Mouse (Mus musculus): Measurements from ENCODE around the gene Pzp.
A peak's percentile ranks its signal among the peaks of the same experiment; 100 is the strongest.

Pzp gene

DNA sequence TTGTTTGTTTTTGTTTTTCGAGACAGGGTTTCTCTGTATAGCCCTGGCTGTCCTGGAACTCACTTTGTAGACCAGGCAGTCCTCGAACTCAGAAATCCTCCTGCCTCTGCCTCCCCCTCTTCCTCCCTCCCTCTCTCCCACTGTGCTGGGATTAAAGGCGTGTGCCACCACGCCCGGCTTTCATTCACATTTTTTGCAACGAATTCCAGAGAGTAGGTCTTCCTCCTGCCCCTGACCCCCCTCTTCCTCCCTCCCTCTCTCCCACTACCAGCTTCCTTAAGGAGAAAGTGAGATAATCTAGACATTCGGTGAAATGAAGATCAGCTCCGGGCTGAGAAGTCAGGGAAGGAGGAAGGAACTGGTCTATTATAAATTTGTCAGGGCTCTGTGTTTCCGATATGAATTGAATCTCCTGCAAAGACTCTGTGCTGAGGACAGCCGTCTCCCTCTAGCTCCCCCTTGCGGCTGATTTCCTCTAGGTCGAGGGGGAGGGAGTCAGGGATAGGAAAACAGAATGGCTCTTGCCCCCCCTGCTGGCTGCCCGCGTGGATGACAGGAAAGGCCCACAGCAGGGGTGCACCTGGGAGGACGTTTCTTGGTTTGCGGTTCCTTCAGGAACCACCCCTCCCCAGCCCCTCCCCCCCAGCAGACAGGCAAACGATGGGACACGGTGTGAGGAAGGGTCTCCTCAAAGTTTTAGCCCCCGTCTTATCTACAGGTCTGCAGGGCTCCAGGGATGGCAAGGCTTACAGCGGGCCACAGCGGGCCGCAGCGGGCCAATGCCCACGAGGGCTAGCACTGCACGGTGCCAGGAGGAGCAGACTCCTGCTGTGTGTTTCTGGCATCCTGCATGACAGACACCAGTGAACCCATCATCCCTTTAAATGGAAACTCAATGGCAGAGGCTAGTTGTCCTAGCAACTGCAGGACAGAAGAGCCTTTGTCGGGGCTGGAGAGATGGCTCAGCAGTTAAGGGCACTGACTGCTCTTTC is 46.8 kb downstream of the Pzp start:
- DNase-seq (ENCODE audit: low spot score) = peak; percentile 92

DNA sequence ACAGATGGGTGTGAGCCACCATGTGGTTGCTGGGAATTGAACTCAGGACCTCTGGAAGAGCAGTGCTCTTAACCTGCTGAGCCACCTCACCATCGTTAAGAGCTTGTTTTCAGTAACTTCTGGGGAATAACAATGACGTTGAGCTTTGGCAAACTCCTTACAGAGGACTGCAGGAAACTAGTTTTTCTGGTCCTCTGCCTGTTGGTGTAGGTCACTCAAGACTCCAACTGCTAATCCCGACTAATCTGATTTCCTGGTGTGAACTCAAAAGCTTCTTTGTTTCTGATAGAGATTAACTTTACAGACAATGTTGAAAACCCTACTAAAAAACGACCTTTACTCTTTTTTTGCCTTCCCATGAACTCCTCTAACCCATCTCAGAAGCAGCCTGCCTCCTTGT is 49.0 kb downstream of the Pzp start:
- no peak for DNase-seq (ENCODE audit: low spot score)

DNA sequence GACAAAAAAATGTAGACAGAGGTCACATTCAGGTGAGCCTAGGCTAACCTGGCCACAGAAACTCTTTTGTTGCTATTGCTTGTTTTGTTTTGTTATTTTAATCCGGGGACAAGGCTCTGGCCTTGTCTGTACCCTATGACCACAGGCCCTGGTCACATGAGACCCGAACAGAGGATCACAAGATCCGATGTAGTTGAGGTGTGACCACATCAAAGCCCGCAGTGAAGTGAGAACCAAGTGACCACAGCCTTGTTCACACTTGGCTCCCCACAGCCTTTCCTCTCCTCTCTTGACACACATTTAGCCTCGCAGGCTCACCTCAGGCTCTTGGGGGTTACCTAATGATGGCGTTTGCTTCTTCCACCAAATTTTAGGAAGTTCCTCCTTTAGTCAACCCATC is 52.4 kb downstream of the Pzp start:
- DNase-seq (ENCODE audit: low spot score) = no peak

DNA sequence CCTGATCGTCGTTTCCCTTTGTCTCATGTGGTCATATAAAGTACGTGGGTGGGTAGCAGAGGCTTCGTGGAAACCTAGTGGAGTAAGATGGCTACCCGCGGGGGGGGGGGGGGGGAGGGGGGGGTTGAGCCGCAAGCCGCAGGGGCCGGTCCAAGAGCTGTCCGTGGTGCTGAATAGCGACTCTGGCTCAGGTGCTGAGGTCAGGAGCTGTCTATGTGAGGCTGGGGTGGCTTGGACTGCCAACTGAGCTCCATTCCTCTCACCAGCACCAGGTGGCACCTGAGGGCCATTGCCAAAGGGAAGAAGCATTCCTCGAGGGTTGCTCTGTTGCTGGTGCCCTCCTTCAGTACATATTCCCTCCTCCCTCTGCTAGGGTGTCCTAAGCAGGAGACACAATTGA is 57.1 kb downstream of the Pzp start:
- peak; percentile 36 for DNase-seq (ENCODE audit: low spot score)

DNA sequence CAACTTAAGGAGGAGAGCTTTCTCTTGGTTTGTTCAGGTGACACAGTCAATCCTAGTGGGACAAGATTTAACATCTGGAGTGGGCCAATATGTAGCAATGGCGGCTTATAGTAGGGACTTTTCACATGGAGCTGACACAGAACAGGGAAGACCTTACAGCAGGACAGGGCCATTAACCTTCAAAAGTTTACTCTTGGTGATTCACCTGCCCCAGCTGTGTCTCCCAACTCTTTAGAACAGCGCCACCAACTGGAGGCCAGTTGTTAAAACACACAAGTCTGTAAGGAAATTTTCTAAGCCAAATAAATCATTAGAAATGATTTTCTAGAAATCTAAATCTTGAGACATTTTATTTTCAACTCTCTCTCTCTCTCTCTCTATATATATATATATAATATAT is 59.2 kb downstream of the Pzp start:
- DNase-seq (ENCODE audit: low spot score) = peak; percentile 51

DNA sequence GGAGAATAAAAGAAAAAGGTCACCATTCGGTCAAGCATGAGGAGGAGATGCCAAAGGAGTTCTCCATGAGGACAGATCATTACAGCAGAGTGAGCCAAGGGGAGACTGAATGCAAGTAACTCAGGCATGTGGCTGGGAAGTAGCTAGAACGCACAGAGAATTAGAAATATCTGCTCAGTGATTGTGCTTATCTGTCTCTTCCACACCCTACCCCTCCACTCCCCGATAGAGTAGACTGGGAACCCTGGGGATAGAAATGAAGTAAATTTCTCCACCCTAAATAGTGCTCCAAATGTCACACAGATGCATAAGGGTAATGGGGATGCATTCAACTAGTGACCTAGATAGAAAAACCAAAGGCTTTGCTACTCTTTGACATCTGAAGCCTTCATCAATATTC is 60.0 kb downstream of the Pzp start:
- DNase-seq (ENCODE audit: low spot score) = peak; percentile 47

DNA sequence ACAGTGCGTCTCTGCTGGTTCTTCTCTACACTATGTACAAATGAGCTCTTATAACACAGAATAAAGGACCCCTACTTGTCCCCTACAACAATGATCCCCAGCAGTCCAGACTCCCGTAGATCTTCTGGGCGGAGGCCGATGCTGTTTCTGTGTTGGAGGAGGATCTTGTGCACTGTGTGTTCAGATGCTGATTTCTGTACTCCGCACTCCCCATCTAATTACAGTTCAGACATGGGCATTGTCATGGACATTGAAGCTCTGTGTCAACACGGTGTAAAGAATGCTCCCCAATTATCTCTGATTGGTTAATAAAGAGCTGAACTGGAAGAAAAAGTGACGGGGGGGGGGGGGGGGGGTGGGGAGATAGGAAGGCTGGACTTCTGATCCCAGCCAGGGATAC is 60.5 kb downstream of the Pzp start:
- DNase-seq (ENCODE audit: low spot score) = no peak

DNA sequence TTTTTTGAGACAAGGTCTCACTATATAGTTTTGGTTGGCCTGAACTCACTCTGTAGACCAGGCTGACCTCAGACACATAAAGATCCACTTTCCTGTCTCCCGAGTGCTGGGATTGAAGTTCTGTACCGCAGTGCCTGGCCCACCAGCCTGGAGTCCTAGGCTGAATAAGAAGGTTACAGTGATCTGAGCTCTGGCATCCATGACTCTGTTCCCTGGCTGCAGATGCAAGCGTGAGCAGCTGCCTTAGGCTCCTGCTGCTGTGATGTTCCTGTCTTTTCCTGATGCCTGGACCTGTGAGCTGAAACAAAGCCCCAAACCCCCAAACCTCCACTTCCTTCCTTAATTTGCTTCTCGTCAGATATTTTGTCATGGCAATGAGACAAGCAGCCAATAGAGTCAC is 61.5 kb downstream of the Pzp start:
- DNase-seq (ENCODE audit: low spot score) = no peak

DNA sequence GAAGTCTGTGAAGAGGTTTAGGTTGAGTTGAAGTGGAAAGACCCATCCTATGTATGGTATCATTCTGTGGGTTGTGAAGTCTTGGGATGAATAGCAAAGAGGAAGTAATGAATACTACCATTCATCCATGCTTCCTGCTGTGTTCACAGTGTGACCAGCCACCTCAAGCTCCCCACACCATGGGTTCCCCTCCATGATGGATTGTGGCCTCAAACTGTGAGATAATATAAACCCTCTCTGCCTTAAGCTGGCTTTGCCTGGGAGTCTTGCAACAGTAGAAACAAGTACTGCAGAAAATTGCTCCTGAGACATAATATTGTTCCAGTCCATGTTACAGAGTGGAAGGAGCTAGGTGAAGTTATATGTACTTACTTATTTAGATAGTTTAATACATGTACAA is 64.9 kb downstream of the Pzp start:
- no peak for DNase-seq (ENCODE audit: low spot score)

DNA sequence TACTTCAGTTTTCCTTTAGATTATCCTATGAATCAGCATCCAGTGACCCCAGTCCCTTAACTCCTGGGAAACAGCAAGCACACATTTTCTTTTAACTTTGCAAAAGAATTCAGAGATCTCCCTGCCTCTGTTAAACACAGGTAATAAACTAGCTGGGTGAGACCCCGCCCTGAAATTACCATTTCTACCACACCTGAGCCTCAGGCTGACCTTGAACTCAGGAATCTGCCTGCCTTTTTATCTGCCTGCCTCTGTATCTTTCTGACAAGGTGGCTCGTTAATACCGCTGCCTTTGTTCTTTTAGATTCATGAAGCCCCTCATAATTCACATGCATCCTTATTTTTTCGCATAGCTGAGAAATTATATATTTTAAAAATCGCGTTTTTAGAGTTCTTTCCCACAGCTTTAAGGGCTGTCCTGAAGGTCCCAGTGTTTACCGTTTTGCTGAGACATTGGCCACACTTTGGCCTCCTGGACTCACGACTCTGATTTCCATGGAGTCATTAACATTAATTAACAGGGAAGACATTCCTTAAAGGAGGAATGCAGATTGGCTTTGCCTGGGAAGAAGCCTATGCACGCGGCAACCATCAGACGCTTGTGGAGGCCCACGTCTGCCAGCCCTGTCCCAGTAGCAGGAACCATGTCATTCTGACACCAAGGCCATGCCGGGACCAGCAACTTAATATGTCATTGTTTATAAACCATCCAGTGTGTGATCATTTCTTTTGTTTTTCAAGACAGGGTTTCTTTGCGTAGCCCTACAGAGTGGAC is 65.6 kb downstream of the Pzp start:
- DNase-seq (ENCODE audit: low spot score) = no peak

DNA sequence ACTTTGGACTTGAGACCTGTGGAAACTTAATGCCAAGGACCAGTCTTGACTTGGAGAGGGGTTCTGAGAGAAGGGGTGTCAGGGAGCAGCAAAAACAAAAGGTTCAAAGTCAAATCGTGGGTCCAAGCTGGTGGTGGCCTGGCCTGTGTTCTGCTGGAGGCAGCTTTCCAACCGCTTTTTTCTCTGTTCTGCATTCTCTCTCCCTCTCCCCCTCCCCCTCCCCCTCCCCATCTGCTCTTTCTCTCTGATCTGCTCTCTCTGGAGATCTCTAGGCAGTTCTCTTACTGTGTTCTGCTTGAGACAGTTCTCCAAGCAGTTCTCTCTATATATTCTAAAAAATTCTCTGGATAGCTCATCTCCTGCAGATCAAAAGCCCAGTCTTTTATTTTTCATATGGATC is 66.2 kb downstream of the Pzp start:
- no peak for DNase-seq (ENCODE audit: low spot score)

DNA sequence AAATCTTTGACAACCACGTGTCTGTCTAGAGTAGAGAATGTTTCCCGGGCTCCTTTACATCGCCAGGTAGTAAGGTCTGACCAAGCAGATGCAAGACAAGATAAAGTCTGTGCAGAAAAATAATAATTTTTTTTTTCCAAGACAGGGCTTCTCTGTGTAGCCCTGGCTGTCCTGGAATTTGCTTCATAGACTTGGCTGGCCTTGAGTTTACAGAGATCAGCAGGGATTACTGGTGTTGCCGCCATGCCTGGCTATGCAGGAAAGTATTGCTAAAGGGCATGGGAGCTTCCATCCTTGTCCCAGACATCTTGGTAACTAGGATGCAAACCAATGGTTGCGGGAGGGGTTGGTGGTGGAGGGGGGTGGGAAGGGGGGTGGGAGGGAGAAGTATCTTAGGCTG is 69.3 kb downstream of the Pzp start:
- DNase-seq (ENCODE audit: low spot score) = no peak

DNA sequence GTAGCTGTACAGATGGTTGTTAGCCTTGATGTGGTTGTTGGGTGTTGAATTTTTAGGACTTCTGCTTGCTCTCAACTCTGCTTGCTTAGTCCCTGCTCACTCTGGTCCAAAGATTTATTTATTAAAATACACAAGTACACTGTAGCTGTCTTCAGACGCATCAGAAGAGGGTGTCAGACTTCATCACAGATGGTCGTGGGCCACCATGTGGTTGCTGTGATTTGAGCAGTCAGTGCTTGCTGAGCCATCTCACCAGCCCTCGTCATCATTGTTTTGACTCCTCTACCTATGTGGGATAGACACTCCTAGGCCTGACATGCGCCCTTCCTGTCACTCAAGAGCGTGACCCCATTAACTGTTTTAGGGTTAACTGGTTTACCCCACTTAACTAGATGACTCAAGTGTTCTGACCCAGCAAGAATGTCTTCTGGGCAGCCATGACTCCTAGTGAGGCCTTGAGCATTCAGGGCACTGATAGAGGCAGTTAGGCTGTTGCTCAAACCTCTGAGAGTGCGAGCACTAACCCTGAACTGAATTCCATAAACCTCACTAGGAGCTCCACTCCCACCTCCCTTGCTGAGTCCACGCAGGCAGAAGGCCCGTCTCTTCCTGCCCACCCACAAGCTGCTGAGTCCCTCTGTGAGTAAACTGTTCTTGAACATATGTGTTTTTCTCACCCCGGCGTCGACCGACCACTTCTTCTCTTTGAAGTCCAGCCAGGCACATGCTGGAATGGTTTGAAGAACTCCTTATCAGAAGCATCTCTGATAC is 70.5 kb downstream of the Pzp start:
- DNase-seq (ENCODE audit: low spot score) = no peak

DNA sequence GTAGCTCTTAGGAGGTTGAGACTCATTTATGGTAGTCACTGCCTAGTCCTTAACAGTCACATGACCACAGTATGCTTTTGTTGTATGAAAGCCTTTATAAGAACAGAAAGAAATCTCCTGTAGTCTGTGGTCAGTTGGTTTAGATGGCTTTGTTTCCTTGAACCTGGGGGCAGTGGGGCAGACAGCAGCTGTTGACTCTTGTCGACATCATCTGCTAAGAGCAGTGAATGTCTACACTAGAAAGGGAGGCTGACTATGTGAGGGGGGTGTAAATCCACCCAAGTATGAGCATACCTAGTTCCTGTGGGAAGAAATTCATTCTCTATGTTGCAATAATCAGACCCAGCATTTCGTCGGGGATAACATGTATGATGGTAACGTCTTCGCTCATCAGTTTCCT is 79.5 kb downstream of the Pzp start:
- no peak for DNase-seq (ENCODE audit: low spot score)

DNA sequence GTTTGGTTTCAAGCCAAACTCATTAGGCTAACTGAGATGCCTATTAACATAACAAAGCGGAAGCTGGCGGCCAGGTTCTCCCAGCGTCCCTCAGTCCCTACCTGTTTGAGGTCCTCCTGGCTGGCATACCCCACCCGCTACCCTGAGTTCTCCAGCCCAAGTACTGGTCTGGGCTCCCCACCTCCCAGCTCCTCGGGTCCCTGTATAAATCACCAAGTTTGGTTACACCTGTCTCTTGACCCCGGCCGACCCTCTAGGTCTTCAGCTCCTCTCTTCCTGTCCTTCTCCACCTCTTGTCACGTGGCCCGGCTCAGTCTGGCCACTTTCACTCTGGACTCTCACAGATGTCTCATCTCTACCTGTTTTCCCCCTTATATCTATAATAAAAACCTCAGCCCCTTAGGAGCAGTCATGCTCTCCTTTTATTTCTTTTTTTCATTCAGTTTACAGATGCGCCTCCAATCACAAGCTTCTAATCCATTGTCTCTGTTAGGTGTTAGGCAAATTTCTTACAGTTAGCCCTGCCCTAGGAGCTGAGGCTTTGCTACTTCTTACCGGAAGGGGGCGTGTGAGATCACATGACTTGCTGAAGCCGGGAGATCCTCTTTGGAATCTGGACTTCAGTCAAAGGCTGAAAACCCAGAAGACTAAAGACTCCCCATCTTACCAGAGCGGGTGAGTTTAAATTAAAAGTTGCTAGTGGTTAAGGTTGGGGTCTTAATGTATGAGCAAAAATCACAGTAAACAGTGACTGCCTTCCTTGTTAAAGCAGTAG is 80.6 kb downstream of the Pzp start:
- DNase-seq (ENCODE audit: low spot score) = peak; percentile 37

DNA sequence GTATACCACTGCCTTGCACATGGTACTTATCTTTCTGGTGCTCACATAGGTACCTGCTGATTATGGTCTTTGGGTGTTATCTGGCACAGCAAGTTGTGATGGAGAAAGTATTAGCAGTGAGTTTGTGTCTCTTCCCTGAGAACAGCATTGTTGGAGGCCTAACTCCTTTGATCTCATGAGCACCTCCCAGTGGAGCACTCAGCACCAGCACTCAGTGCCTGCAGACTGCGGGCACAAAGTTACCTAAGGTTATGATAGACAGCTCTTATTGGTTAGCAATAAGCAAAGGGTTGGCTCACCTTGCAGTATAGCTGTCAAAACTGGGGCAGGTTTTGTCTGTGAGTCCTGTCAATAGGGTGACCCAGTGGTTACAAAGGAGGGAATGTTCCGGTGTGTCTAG is 86.3 kb downstream of the Pzp start:
- DNase-seq (ENCODE audit: low spot score) = peak; percentile 35

DNA sequence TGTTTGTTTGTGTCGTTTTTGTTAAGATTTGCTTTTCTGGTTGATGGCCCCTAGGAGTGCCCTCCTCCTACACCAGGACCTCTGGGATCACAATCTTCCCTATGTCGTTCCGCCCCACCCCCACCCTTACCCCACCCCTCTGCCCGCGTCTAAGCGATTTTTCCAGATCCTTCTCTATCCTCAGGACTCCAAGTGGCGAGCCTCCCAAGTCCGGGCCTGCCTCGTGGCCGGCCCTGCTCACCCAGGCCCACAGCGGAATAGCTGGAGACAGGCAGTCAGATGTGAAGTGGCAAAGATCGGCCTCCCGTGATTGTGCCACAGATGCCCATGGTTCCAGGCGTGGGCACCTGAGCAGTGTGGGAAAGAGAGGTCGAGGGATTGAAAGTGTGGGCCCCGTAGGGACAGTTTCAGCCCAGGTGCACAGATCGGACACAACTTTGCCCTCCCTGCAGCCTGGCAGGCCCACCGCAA is 87.6 kb downstream of the Pzp start:
- DNase-seq (ENCODE audit: low spot score) = no peak

DNA sequence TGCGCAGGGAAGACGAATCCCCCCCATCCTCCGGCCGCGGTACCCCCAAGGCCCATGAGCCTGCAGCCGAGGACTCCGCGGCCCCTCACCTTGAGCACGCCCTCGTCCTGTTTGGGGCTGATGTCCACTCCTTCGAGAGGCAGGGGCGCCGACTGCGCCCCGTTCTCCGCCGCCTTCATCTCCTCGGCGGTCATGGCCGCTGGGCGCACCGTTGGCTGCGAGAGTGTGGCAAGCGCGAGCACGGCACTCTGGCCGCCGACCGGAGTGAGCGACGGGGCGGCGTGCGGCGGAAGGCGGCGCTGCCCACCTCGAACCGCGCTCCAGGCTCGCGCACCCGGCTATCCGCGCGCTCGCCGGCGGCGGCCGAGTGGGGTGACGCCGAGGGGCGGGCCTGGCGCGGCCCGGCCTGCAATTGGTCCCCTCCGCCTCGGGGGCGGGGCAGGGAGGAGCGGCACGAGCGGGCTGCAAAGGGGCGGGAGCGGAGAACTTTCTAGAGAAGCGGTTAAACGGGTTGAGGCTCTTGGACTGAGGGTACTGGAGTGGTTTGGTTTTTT is 88.1 kb downstream of the Pzp start, which contains the start of gene Fkbp4:
Fkbp4 (minus strand) TSS at position 361 of the 554 bp plus-strand sequence.
- DNase-seq (ENCODE audit: low spot score) = peak; percentile 86

DNA sequence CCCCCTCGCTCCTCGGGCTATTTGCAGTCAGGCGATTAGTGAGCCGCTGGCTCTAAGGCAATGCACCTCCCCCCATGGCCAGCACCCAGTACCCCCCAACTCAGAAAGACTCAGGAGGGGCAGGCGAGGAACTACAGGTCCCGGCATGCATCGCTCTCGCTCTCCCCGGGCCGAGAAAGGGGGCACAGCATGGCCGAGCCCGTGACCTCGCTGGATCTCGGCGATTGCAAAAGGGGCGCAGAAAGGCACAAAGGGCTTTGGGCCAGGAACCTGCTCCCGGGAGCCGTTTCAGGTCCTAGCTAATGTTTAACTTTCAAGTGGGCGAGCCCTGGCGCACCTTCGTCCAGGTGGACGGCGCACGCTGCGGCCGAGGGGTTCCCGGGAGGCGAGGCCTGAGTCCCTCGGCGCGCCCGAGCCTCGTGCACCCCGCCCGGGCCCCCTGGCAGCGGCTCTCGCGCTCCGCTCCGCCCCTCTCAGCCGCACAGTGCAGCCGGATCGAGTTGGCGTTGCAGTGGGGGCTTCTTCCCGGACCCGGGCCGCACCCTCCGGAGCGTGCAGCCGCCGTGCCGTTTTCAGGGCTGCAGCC is 88.7 kb downstream of the Pzp start:
- peak; percentile 42 for DNase-seq (ENCODE audit: low spot score)

DNA sequence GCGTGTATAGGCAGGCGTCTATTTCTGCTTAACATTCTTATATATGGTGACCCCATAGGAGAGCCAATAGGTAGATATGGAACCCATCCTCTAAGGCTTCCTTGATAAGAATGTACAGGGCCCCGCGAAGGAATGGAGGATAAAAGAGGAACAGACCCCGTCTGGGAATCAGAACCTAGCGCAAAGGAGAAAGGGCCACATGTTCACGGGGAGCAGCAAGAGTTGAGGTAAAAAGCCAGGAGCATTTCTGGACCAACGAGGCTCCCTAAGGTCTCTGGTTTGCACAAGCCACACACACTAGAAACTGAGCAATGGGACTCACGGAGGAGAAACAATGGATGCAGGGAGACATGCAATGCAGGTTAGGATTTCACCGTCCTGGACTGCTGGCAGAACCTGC is 89.2 kb downstream of the Pzp start:
- DNase-seq (ENCODE audit: low spot score) = peak; percentile 29

Measured in c-Kit-positive CD71-positive TER-119-positive erythroid progenitor cells, embryonic 14.5 days (primary cell).